Mouse (Mus musculus) liver, adult (tissue): ENCODE data around the gene Ilvbl.

Source experiments
- GATA4 ChIP-seq: IDR thresholded peaks from 2 replicates; pipeline ENCODE4 v1.6.1; 2014; ENCODE audit warnings: mild to moderate bottlenecking, low read length; ENCODE audit not compliant: insufficient replicate concordance

Ilvbl gene

GRCm38 (mm10) chr10:78574250-78575104, at the start of gene Ilvbl:
Gene Ilvbl, plus strand, starts transcription at chr10:78574346.
- peak; percentile 92; the same call in 1 of the 2 replicates for TF ChIP-seq GATA4

GRCm38 (mm10) chr10:78525511-78525910, 48.6 kb upstream of the Ilvbl start:
- no peak for TF ChIP-seq GATA4

- no peak for TF ChIP-seq GATA4
Observed at GRCm38 (mm10) chr10:78540943-78541342, 33.2 kb upstream of the Ilvbl start.

- no peak for TF ChIP-seq GATA4
Observed at GRCm38 (mm10) chr10:78565070-78565469, 9.1 kb upstream of the Ilvbl start.

GRCm38 (mm10) chr10:78569191-78569590, 5.0 kb upstream of the Ilvbl start:
- no peak for TF ChIP-seq GATA4

- no peak for TF ChIP-seq GATA4
Observed at GRCm38 (mm10) chr10:78569686-78570085, 4.5 kb upstream of the Ilvbl start.

- no peak for TF ChIP-seq GATA4
Observed at GRCm38 (mm10) chr10:78570416-78570815, 3.7 kb upstream of the Ilvbl start.

- no peak for TF ChIP-seq GATA4
Observed at GRCm38 (mm10) chr10:78570897-78571296, 3.2 kb upstream of the Ilvbl start.

GRCm38 (mm10) chr10:78573226-78573625, 920 bp upstream of the Ilvbl start:
- no peak for TF ChIP-seq GATA4

GRCm38 (mm10) chr10:78575105-78575632, 1.0 kb downstream of the Ilvbl start:
- no peak for TF ChIP-seq GATA4

GRCm38 (mm10) chr10:78575690-78576089, 1.5 kb downstream of the Ilvbl start:
- TF ChIP-seq GATA4: no peak

- no peak for TF ChIP-seq GATA4
Observed at GRCm38 (mm10) chr10:78576435-78577184, 2.5 kb downstream of the Ilvbl start.

- TF ChIP-seq GATA4: no peak
Observed at GRCm38 (mm10) chr10:78578204-78578603, 4.1 kb downstream of the Ilvbl start.

- no peak for TF ChIP-seq GATA4
Observed at GRCm38 (mm10) chr10:78581121-78581520, 7.0 kb downstream of the Ilvbl start.

- TF ChIP-seq GATA4: no peak
Observed at GRCm38 (mm10) chr10:78583347-78583746, 9.2 kb downstream of the Ilvbl start.

GRCm38 (mm10) chr10:78583939-78584338, 9.8 kb downstream of the Ilvbl start:
- no peak for TF ChIP-seq GATA4
